Mouse (Mus musculus) midbrain, embryonic 15.5 days (tissue): ENCODE measurements at regions not wholly inside any gene's neighbourhood (a gene's known extent, or its start where the extent isn't known, plus 50 kb on each side); places are given as distances from the start of the nearest gene placed in this dataset.
A peak's percentile ranks its signal among the peaks of the same experiment; 100 is the strongest.

Experiments used
- ATAC-seq: fragments of 200-750 bp; cut with Nextera tagmentation; replicated peaks from 2 replicates; pipeline ENCODE4 v1.8.0; 2017; ENCODE audit warnings: moderate TSS enrichment
- H3K27ac ChIP-seq: fragments of 300-500 bp; sonication (generic); 2 replicates; pipeline ENCODE4 v1.5.1; 2015; ENCODE audit warnings: mild to moderate bottlenecking, inconsistent platforms
- H3K27me3 ChIP-seq: fragments of 300-500 bp; sonication (generic); replicated peaks from 2 replicates; pipeline ENCODE4 v1.6.1; 2015; ENCODE audit warnings: inconsistent platforms
- H3K36me3 ChIP-seq: fragments of 300-500 bp; sonication (generic); replicated peaks from 2 replicates; pipeline ENCODE4 v1.6.1; 2015; ENCODE audit warnings: inconsistent platforms
- H3K4me1 ChIP-seq: fragments of 300-500 bp; sonication (generic); 2 replicates; pipeline ENCODE4 v1.6.1; 2015; ENCODE audit warnings: inconsistent platforms
- H3K4me2 ChIP-seq: fragments of 300-500 bp; sonication (generic); 2 replicates; pipeline ENCODE4 v1.6.1; 2015; ENCODE audit warnings: inconsistent platforms, mild to moderate bottlenecking, moderate library complexity
- H3K4me3 ChIP-seq: fragments of 300-500 bp; sonication (generic); 2 replicates; pipeline ENCODE4 v1.5.1; 2015; ENCODE audit warnings: mild to moderate bottlenecking, inconsistent platforms
- H3K9ac ChIP-seq: fragments of 300-500 bp; sonication (generic); 2 replicates; pipeline ENCODE4 v1.6.1; 2015; ENCODE audit warnings: mild to moderate bottlenecking, inconsistent platforms
- H3K9me3 ChIP-seq: fragments of 300-500 bp; sonication (generic); 2 replicates; pipeline ENCODE4 v1.6.1; 2016; ENCODE audit warnings: inconsistent platforms
- WGBS: fragments of 180-500 bp; shearing (Covaris S2); methylation state at CpG from one replicate; pipeline ENCODE4 v1.1.7; 2015; ENCODE audit warnings: mixed read lengths; 5-methylcytosine and 5-hydroxymethylcytosine counted together

DNA sequence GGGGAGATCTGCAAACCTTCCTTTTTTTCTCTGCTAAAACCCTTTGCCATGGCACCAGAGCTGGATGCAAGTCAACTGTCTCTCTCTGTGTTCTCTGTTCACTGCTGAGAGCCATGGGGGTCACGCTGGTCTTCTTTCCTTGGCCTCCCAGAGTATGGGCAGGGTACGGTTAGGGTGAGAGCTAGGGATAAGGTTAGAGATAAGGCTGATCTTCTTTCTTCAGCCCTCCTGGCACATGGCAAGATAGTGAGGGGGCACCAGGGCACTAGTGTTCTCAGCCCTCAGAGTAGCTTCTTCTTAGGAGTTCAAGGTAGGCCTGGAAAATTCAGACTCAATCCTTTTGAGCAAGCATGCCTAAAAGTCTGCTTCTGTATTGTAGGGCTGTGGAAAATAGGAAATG, 196.1 kb downstream of the Tm2d1 start:
- no peak for ATAC-seq
- no peak overlapping the region for H3K4me2 ChIP-seq

DNA sequence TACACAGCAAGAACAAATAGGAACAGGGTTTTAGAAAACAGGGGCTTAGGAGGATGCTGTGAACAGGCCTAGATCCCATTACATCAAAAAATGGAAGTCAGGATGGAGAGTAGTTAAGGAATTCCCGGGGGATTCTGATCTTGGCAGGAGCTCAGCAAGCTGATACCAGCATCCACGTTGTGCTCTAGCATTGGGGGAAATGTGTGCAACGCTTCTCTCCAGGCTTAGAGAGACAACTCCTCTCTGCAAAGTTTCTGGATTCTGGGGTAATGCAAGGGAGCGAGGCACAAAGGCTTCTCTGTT, 201.1 kb downstream of the Tm2d1 start:
- Histone ChIP-seq H3K9ac (no peak overlapping the region), H3K27me3 (no peaks in the 10 kb centered on the region), H3K27ac (no peak overlapping the region), H3K4me3 (no peak overlapping the region), H3K9me3 (no peaks in the 10 kb centered on the region), H3K4me2 (no peak overlapping the region), H3K36me3 (no peaks in the 10 kb centered on the region), H3K4me1 (peaks cover 10% of the 10 kb centered on the region)
- 38% methylated on average over 4 of the region's 4 CpGs for WGBS
- 0 out of 2 replicates have a peak, but pooled peaks have one; percentile 14 for ATAC-seq

More for the DNA sequence above, 196.1 kb downstream of the Tm2d1 start:
- WGBS = 92% methylated on average over 2 of the region's 2 CpGs
- Histone ChIP-seq H3K9me3 (no peaks in the 10 kb centered on the region), H3K9ac (no peak overlapping the region), H3K4me1 (0 out of 2 replicates have a peak, but pooled peaks cover 2% of the 10 kb centered on the region), H3K4me3 (no peak overlapping the region), H3K27ac (no peak overlapping the region), H3K27me3 (no peaks in the 10 kb centered on the region), H3K36me3 (no peaks in the 10 kb centered on the region)

DNA sequence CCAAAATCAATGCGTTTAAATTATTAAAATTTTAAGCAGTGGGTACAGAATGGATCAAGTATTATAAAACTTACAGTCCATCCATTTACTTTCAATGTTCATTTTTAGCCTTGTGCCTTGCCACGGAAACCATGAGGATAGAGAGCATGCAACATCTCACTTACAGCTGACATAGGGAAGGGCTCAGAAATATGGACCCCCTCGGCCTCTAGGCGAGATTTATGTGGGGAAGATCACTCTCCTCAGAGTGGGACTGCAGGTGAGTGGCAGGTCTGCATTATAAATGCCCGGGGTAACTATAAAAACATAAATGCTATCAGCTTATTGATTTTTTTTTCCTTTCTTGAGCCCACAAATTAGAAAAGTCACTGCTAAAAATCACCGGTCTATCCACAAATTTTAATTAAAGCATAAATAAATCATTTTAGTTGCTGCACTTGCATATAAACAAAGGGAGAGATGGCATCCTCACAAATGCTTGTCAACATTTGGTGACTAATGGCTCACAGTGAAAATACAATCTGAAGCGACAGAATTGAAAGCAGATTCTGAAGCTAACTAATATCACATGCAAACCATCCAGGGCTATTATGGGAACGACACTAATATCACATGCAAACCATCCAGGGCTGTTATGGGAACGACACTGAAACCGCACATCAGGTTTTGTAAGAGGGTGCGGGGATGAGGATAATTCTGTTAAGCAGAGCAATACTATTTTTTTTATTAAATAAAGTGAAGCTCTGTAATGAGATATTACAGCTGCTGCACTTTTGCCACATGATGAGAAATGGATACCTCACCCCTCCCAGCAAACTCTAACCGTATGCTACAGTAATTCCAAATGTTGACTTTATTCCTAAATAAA, 201.7 kb downstream of the Tm2d1 start:
- H3K4me2 ChIP-seq = no peak overlapping the region
- ATAC-seq = peak; percentile 39
- no peak overlapping the region for H3K27ac ChIP-seq
- no peaks in the 10 kb centered on the region for H3K36me3 ChIP-seq
- H3K27me3 ChIP-seq = no peaks in the 10 kb centered on the region
- WGBS = 71% methylated on average over 12 of the region's 12 CpGs
- H3K9ac ChIP-seq = no peak overlapping the region
- H3K4me1 ChIP-seq = peaks cover 10% of the 10 kb centered on the region
- no peaks in the 10 kb centered on the region for H3K9me3 ChIP-seq
- no peak overlapping the region for H3K4me3 ChIP-seq

DNA sequence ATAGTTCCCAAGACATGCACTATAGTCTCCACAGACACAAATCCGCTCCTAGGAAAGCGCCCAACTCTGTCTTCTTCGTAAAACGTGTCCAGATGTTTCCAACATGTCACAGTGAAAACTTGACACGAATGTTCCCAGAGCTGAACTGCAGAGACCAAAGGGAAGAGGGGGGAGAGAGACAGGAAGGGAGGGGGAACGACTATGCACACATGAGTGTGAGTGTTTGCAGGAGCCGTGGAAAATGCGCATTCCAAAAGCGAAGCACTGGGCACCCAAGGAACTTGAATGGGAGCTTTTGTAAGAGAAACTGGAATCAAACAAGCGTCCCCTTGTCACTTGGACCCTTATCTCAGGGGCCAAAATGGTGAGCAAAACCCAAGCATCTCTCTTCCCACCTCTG, 202.8 kb downstream of the Tm2d1 start:
- Histone ChIP-seq H3K27ac (no peak overlapping the region), H3K4me2 (no peak overlapping the region), H3K9ac (no peak overlapping the region), H3K27me3 (no peaks in the 10 kb centered on the region), H3K4me3 (no peak overlapping the region), H3K36me3 (no peaks in the 10 kb centered on the region), H3K4me1 (peaks cover 10% of the 10 kb centered on the region), H3K9me3 (no peaks in the 10 kb centered on the region)
- no peak for ATAC-seq
- 54% methylated on average over 10 of the region's 10 CpGs for WGBS
